Mouse (Mus musculus) skeletal muscle tissue, adult 2 months (tissue): ENCODE results near the gene Abhd16a.

Experiments
- DNase-seq: peaks from one replicate; pipeline ENCODE4 v3.0.0-alpha.2; 2012; ENCODE audit warnings: low read depth, low spot score

The Abhd16a gene

DNA sequence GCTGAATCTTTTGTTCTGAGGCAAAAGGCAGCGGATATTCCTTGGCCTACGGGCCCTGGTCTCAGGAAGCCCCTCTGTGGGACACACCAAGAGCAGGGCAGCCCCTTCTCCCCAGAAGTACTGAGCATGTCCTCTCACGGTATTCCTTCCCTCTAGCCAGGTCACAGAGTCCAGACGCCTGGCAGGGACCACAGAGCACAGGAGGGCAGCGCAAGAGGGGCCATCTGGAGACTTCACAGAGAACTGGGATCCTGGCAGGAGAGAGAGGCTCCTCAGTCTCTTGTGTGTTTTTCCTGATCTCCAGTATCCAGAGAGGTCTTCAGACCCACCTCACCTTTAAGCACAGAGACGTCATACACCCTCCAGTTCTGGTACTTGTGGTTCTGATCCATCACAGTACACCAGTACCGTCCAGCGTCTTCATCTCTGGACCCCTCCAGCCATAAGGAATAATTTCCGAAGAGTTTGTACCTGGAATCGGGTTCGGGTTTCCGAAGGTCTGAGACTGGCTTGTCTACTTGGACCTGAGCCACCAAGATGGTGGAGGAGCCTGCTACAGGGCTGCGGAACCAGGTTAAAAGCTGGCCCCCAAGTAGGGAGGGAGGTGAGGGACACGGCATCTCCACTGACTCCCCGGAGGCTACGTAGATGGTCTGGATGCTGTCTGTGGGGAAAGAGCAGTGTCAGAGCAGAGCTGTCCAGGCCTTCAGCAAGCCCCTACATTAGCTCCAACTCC lies 6.1 kb upstream of the Abhd16a start:
- no peak for DNase-seq

GRCm38 (mm10) chr17:35083929-35084497 lies 5.0 kb upstream of the Abhd16a start:
- DNase-seq = no peak

- no peak for DNase-seq
These were observed 3.7 kb upstream of the Abhd16a start, which contains the start of gene Ly6g6f for GRCm38 (mm10) chr17:35085208-35085865. Gene Ly6g6f, minus strand, starts transcription at chr17:35085610.

GRCm38 (mm10) chr17:35088151-35088550 lies 912 bp upstream of the Abhd16a start:
- no peak for DNase-seq

DNA sequence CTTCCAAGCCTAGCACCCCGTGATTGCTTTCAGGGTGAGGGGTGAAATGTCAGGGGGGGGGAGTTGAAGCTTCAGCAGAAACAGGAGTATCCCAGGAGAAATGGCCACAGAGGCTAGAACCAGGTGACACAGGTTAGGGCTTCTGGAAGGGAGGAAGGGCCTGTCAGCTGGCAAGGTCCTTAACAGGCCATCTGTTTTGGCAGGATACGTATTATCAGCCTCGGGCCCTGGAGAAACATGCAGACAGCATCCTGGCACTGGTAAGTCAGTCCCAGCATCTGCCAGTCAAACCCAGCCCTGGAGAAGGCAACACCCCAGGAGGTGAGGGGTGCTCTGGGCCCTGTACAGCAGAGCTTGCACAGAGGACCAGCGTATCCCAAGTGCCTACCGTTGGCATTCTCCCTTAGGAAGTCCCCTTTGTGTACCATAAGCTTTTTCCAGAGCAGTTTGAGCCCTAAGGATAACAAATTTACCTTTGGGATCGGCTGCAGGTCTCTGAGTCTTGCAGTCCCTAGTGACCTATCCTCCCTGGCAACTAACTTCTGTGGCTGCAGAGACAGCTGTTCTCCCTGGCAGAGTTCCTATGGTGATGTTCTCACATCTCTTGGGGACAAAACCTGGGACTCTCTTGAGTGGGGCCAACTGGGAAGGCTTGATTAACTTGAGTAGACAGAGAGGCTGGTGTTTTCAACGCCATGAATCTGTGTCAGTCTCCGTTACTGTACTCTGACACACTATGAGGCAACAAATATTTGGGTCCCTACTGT lies 1.3 kb downstream of the Abhd16a start:
- DNase-seq = peak; percentile 65

- no peak for DNase-seq
These were observed 3.5 kb downstream of the Abhd16a start for GRCm38 (mm10) chr17:35092403-35093198.

DNA sequence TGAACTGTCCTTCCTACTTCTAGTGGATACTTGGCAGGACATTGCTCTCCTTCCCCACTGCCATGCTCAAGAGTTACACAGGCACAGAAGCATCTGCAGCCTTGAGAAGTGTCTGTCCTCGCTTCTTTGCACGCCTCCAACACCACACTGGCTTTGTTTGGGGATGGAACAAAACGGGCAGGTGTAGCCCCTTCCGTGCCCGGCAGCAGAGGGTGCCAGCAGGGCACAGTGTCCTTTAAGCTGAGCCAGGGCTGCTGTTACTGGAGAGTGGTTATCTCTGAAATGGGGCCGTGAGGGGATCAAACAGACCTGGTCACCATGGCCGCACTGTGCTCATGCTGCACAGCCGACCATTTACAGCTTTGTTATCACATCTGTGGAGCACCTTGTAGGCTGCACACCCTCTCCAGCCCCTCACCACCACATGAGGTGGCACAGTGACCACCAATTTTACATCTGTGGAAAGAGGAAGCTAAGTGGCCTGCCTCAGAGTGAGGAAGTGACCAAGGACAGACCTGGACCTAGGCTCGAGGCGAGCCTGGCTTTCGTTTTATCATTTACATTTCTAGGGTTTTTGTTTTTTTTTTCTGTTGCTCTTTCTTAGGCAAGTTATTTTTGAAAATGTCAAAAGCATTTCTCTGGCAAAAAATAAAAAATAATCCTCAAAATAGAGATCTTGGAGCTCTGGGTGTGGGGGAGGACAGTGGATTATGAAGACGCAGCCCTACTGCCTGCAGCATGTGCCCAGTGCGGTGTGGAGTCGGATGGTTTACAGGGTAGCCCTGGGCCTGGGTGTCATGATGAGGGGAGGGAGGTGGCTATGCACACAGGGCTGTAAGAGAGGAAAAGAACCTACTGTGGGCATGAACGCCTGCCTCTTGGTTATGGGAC lies 5.7 kb downstream of the Abhd16a start:
- no peak for DNase-seq

DNA sequence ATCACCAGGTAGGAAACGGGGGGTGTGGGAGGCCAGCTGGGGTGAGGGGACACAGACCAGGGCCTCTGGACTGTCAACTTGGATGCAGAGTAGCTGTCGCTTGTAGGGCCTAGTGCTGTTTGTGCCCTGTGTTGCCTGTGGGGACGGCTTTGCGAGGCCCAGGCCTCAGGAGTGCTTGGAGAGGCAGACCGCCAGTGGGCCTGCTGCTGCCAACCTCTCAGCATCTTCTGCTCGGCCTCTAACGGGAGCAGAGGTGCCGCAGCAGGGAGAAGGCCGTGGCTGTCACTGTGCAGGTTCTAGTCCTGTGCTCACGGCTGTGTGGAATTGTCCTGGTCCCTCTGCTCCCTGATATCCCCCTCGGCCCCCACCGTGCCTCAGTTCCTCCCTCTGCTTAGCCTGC lies 7.5 kb downstream of the Abhd16a start:
- no peak for DNase-seq

DNA sequence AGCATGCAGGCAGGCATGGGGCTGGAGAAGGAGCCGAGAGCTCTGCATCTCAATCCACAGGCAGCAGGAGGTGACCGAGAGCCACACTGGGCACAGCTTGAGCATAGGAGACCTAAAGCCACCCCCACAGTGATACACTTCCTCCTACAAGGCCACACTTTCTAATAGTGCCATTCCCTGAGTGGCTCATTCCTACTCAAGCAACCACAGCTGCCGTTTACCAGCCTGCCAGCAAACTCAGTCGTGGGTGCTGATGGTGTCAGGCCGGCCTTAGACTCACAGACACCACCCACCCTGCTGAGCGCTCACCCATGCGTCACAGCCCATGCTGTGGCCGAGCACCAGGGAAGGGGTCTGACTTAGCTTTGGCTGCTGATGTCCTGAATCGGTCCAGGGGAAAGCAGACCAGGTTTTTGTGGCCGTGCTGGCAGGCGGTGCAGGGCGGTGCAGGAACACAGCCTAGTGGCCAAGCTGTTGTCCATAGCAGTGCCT lies 8.1 kb downstream of the Abhd16a start:
- DNase-seq = no peak

GRCm38 (mm10) chr17:35100196-35100765 lies 11.2 kb downstream of the Abhd16a start:
- DNase-seq = no peak

DNA sequence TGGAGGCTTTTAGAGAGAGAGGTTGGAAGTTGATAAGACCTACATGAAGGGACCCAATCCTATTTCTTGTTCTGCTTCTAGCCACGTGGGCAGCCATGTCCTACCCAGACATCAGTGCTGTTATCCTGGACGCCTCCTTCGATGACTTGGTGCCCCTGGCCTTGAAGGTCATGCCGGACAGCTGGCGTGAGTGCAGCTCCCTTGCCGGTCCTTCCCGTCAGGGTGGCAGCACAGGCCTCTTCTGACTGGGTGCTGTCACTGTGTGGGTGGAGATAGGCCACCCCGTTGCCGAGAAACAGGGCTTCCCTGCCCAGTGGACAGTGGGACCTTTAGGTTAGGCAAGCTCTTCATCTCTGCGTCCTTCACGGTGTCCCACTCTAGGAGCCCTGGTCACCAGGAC lies 12.1 kb downstream of the Abhd16a start:
- DNase-seq = no peak

DNA sequence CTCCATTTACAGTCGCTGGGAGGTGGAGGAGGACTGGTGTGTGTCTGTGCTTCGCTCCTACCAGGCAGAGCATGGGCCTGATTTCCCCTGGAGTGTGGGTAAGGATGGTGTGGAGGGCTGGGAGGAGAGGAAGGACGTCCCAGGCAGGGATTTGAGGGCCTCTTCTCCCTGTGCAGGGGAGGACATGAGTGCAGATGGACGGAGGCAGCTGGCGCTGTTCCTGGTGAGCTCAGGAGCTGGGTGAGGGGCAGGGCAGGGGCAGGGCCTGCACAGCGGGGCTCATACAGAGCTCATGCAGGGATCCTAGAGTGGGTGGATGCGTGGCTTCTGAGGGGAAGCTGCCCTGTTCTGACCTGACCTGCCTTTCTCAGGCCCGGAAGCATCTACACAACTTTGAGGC lies 13.2 kb downstream of the Abhd16a start:
- DNase-seq = no peak

DNA sequence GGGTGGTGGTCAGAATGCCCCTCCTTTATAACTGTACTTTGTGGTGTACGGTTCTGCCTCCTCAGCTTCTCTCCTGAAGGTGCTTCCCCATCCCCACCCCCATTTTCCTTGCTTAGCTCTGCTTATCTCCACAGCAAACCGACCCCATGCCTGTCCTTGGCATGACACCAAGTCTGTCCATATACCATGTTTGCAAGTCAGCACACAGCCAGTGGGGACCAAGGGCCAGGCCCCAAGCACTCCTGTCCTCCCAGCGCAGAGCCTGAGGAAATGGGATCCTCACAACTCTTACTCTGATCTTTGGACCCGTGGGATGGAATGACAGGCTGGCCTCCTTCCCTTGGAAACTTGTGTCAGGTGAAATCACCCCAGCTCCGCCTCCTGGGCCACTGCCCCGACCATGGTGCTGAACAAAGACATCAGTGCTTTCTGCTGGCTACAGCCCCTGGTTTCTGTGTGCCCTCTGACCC lies 14.2 kb downstream of the Abhd16a start:
- DNase-seq = peak; percentile 23

DNA sequence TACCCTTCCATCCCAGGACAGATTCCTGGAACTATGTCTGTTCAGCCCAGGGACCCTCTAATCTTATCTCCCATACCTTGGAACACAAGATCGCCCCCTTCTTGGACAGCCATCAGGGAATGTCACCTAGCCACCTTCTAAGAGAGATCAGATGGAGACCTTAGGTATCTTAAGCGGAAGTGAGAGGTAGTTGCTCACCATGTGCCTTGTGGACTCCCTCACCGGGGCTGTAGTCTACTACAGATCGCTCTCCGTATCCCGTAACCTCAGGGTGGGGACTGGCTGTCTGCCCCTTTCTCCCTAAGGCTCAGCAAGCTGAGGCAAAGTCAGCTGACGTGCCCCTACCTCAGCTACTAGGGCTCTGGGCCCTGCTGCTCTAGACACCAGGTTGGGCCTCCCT lies 15.0 kb downstream of the Abhd16a start:
- DNase-seq = no peak

- no peak for DNase-seq
These were observed 15.7 kb downstream of the Abhd16a start for GRCm38 (mm10) chr17:35104754-35105153.

DNA sequence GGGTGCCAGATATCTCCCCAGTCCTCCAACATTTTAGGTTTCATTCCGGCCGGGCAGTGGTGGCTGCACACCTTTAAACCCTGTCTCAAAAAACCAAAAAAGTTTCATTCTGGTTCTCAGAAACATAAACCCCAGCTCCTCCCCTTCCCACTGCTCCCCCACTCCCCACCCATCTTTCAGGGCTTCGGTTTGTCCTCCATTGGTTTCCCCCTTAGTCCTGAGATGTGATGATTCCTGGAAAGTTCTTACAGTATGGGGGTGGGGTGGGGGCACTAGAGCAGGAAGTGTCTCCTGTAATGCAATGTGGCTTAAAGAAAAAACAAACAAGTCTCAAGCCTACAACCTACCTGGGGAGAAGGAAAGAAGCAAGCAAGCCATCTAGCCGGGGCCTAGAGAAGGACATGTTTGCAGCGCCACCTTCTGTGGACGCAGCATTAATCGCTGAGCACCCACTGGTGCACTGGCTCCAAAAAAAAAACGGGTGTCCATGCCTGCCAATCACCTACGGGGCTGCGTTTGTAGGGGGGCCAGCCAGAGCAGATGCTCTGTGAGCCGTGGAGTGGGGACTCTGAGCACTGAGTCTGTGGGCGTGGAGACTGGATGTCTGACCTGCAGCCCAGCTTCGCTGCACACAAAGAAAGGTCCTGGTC lies 16.8 kb downstream of the Abhd16a start:
- no peak for DNase-seq

DNA sequence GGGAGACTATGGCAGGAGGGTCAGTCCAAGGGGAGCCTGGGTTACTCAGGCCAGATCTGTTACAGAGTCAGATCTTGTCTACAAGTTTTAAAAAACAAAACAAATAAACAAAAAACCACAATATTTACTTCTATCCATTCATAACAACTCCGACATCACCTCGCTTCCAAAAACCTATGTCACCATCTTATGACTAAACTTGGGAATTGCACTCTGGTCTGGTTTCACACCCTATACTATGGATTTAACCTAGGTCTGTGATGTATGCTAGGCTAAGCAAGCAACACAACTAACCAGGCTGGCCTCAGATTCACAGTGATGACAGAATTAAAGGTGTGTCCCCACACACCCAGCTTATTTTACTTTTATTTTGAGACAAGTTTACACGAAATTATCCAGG lies 17.5 kb downstream of the Abhd16a start:
- no peak for DNase-seq

DNA sequence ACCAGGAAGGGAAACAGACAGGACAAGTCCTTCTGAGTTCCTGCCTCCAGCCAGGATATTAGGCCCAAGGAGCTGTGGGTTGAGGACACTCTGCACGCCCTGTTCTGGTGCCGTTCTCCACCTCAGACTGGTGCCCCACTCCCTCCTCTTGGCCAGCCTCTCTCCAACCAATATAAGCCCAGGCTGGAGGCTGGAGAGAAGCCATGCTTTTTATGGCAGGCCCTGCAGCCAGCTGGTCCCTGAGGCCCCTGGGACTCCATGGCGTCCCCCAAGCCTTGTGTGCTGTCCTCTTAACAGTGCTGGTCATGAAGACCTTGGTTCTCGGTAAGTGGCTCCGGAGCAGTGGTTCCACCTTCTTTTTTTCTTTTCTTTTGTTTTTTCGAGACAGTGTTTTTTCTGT lies 19.0 kb downstream of the Abhd16a start, which contains the start of gene Ly6g5c:
Gene Ly6g5c, plus strand, starts transcription at position 183 of the 400 bp plus-strand sequence.
- no peak for DNase-seq

DNA sequence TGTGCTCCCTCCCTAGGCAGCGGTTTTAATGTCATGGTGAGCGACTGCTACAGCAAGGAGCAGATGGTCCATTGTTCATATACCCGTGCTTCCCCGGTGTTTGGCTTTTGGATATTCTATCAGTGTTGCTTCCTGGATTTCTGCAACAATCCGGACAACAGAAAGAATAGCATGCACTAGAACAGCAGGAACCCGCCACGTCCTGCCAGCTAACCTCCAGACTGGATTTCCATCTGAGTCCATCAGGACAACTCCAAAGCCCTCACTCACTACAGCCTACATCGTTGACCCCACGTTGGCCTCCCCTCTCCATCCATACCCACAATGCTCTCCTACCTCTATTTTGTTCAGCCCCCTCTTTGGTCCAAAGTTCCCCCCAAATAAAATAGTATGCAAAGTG lies 22.7 kb downstream of the Abhd16a start:
- DNase-seq = no peak
